Mouse (Mus musculus) kidney, adult 9 months (tissue): ENCODE results near the gene Aoc3.
"Not testable (repeated sequence)": the region's sequence is repeated elsewhere in the genome, so short reads cannot be mapped to it uniquely, and the experiment has no call there.

ENCODE experiments used
- DNase-seq: peaks from one replicate; pipeline ENCODE4 v3.0.0; 2022

Gene Aoc3

GRCm38 (mm10) chr11:101330371-101330924, at the start of gene Aoc3:
TSS of gene Aoc3 (plus strand) at chr11:101330605.
- DNase-seq, result no peak

- peak; percentile 61 for DNase-seq
Observed at GRCm38 (mm10) chr11:101280837-101281236, 49.6 kb upstream of the Aoc3 start.

GRCm38 (mm10) chr11:101282896-101283295, 47.5 kb upstream of the Aoc3 start:
- no peak for DNase-seq

- peak; percentile 85 for DNase-seq
Observed at GRCm38 (mm10) chr11:101283805-101284204, 46.6 kb upstream of the Aoc3 start.

GRCm38 (mm10) chr11:101287306-101287705, 43.1 kb upstream of the Aoc3 start:
- DNase-seq, result no peak

- no peak for DNase-seq
Observed at GRCm38 (mm10) chr11:101291231-101291630, 39.2 kb upstream of the Aoc3 start.

GRCm38 (mm10) chr11:101295191-101295590, 35.2 kb upstream of the Aoc3 start:
- DNase-seq, result no peak

GRCm38 (mm10) chr11:101300881-101301280, 29.5 kb upstream of the Aoc3 start:
- DNase-seq, result no peak

- DNase-seq, result no peak
Observed at GRCm38 (mm10) chr11:101301299-101302003, 29.0 kb upstream of the Aoc3 start.

- DNase-seq, result peak; percentile 97
Observed at GRCm38 (mm10) chr11:101302004-101302798, 28.2 kb upstream of the Aoc3 start, which contains the start of gene Becn1. TSS of gene Becn1 (minus strand) at chr11:101302286.

GRCm38 (mm10) chr11:101307744-101308143, 22.7 kb upstream of the Aoc3 start:
- DNase-seq, result no peak

GRCm38 (mm10) chr11:101311083-101311482, 19.3 kb upstream of the Aoc3 start:
- DNase-seq, result no peak

- no peak for DNase-seq
Observed at GRCm38 (mm10) chr11:101312150-101312549, 18.3 kb upstream of the Aoc3 start.

- no peak for DNase-seq
Observed at GRCm38 (mm10) chr11:101314567-101314966, 15.8 kb upstream of the Aoc3 start.

- DNase-seq, result no peak
Observed at GRCm38 (mm10) chr11:101315082-101315650, 15.2 kb upstream of the Aoc3 start.

GRCm38 (mm10) chr11:101315665-101316500, 14.5 kb upstream of the Aoc3 start, which contains the start of gene Psme3:
TSS of gene Psme3 (plus strand) at chr11:101316213.
- peak; percentile 94 for DNase-seq

GRCm38 (mm10) chr11:101316501-101316917, 13.9 kb upstream of the Aoc3 start:
- peak; percentile 24 for DNase-seq

- DNase-seq, result peak; percentile 88
Observed at GRCm38 (mm10) chr11:101323609-101324008, 6.8 kb upstream of the Aoc3 start.

GRCm38 (mm10) chr11:101324763-101325162, 5.6 kb upstream of the Aoc3 start, which contains the start of gene Aoc2:
TSS of gene Aoc2 (plus strand) at chr11:101325063.
- DNase-seq, result no peak

GRCm38 (mm10) chr11:101325201-101325600, 5.2 kb upstream of the Aoc3 start:
- DNase-seq, result not testable (repeated sequence)

GRCm38 (mm10) chr11:101326147-101326546, 4.3 kb upstream of the Aoc3 start:
- DNase-seq, result no peak

- no peak for DNase-seq
Observed at GRCm38 (mm10) chr11:101327311-101327710, 3.1 kb upstream of the Aoc3 start.
